Mouse (Mus musculus) MEL (cell line): ENCODE measurements around the gene Polg. TPM values are rescaled to one million over a fixed set of nuclear protein-coding genes. Genes with fewer than 3 reads are reported as not detected.

Experiments
- DNase-seq: peaks from one replicate; pipeline ENCODE4 v3.0.0; 2011; ENCODE audit warnings: low read depth, low spot score
- H3K27ac ChIP-seq: 2 replicates; pipeline ENCODE4 v1.5.1; 2012; ENCODE audit warnings: low read depth, mild to moderate bottlenecking, control low read depth, low read length, moderate library complexity; ENCODE audit not compliant: control insufficient read depth
- H3K27me3 ChIP-seq, 2 experiments: fragments of 150-350 bp in 1 of 2; sonication (generic) in 1 of 2; 2 replicates each; pipeline ENCODE4 v1.6.1; 2012; ENCODE audit warnings: low read length in 2 of 2, mild to moderate bottlenecking in 2 of 2, improper control_type of control experiment in 1 of 2, moderate library complexity in 1 of 2; ENCODE audit not compliant: insufficient read depth in 2 of 2, control insufficient read depth in 1 of 2
- H3K36me3 ChIP-seq, 2 experiments: 2 replicates each; pipeline ENCODE4 v1.6.1; 2012 to 2014; ENCODE audit warnings: low read length in 2 of 2, improper control_type of control experiment in 1 of 2, inconsistent platforms in 1 of 2, mild to moderate bottlenecking in 1 of 2; ENCODE audit not compliant: insufficient read depth in 2 of 2, control insufficient read depth in 1 of 2
- H3K4me1 ChIP-seq, 2 experiments: fragments of 150-350 bp in 1 of 2; sonication (generic) in 1 of 2; 2 replicates each; pipeline ENCODE4 v1.6.1; 2012; ENCODE audit warnings: low read length in 2 of 2, improper control_type of control experiment in 1 of 2, mild to moderate bottlenecking in 1 of 2; ENCODE audit not compliant: insufficient read depth in 2 of 2, control insufficient read depth in 1 of 2
- H3K4me3 ChIP-seq, 2 experiments: fragments of 150-350 bp in 1 of 2; sonication (generic) in 1 of 2; 2 replicates each; pipeline ENCODE4 v1.5.1; 2012; ENCODE audit warnings: low read depth in 2 of 2, low read length in 2 of 2, mild to moderate bottlenecking in 2 of 2, moderate library complexity in 2 of 2, control low read depth in 1 of 2, improper control_type of control experiment in 1 of 2; ENCODE audit not compliant: control insufficient read depth in 1 of 2, insufficient read depth in 1 of 2
- H3K79me2 ChIP-seq: 2 replicates; pipeline ENCODE4 v1.6.1; 2012; ENCODE audit warnings: mild to moderate bottlenecking, low read length, moderate library complexity; ENCODE audit not compliant: control insufficient read depth, poor library complexity, insufficient read depth
- H3K9ac ChIP-seq: 2 replicates; pipeline ENCODE4 v1.6.1; 2012; ENCODE audit warnings: low read depth, mild to moderate bottlenecking, control low read depth, low read length, moderate library complexity; ENCODE audit not compliant: control insufficient read depth, poor library complexity, severe bottlenecking
- H3K9me3 ChIP-seq: fragments of 150-350 bp; sonication (generic); replicated peaks from 2 replicates; pipeline ENCODE4 v1.6.1; 2012; ENCODE audit warnings: mild to moderate bottlenecking, low read length, improper control_type of control experiment, moderate library complexity; ENCODE audit not compliant: insufficient read depth
- BHLHE40 ChIP-seq: IDR thresholded peaks from 2 replicates; pipeline ENCODE4 v1.6.1; 2012; ENCODE audit warnings: low read depth, mild to moderate bottlenecking, inconsistent platforms, low read length, improper control_type of control experiment, borderline replicate concordance
- CTCF ChIP-seq, 3 experiments: IDR thresholded peaks in 2 of 3; conservative IDR thresholded peaks in 1 of 3; 2 replicates each; pipeline ENCODE4 v1.5.1; 2011 to 2012; ENCODE audit warnings: low read length in 3 of 3, low read depth in 2 of 3, mild to moderate bottlenecking in 2 of 3, improper control_type of control experiment in 1 of 3, inconsistent platforms in 1 of 3, mixed read lengths in 1 of 3, moderate library complexity in 1 of 3; ENCODE audit not compliant: control insufficient read depth in 1 of 3, insufficient read depth in 1 of 3, poor library complexity in 1 of 3, severe bottlenecking in 1 of 3
- ELF1 ChIP-seq: IDR thresholded peaks from 2 replicates; pipeline ENCODE4 v1.6.1; 2014; ENCODE audit warnings: low read depth, mild to moderate bottlenecking, inconsistent platforms, low read length, improper control_type of control experiment, moderate library complexity
- ETS1 ChIP-seq: IDR thresholded peaks from 2 replicates; pipeline ENCODE4 v1.6.1; 2012; ENCODE audit warnings: low read depth, mild to moderate bottlenecking, inconsistent platforms, low read length, improper control_type of control experiment, moderate library complexity
- KAT2A ChIP-seq: conservative IDR thresholded peaks from 2 replicates; pipeline ENCODE4 v1.6.1; 2012; ENCODE audit warnings: low read depth, low read length, improper control_type of control experiment, inconsistent platforms
- MAFK ChIP-seq: IDR thresholded peaks from 2 replicates; pipeline ENCODE4 v1.6.1; 2011; ENCODE audit warnings: low read depth, mild to moderate bottlenecking, low read length, improper control_type of control experiment, borderline replicate concordance
- MEF2A ChIP-seq: IDR thresholded peaks from 2 replicates; pipeline ENCODE4 v1.6.1; 2014; ENCODE audit warnings: low read depth, mild to moderate bottlenecking, inconsistent platforms, low read length, improper control_type of control experiment; ENCODE audit not compliant: poor library complexity, insufficient replicate concordance, severe bottlenecking; ENCODE audit errors: extremely low read depth
- MYC ChIP-seq: IDR thresholded peaks from 2 replicates; pipeline ENCODE4 v1.6.1; 2011; ENCODE audit warnings: low read depth, mild to moderate bottlenecking, low read length, improper control_type of control experiment, moderate library complexity
- NRF1 ChIP-seq: IDR thresholded peaks from 2 replicates; pipeline ENCODE4 v1.6.1; 2014; ENCODE audit warnings: low read depth, mild to moderate bottlenecking, inconsistent platforms, low read length, improper control_type of control experiment, moderate library complexity; ENCODE audit not compliant: poor library complexity, insufficient read depth, severe bottlenecking
- POLR2AphosphoS2 ChIP-seq: IDR thresholded peaks from 2 replicates; pipeline ENCODE4 v1.6.1; 2011; ENCODE audit warnings: low read length, improper control_type of control experiment
- POLR2AphosphoS5 ChIP-seq: IDR thresholded peaks from 2 replicates; pipeline ENCODE4 v1.6.1; 2012; ENCODE audit warnings: low read depth, borderline replicate concordance, mild to moderate bottlenecking, inconsistent platforms, low read length, moderate library complexity, mixed read lengths
- RCOR1 ChIP-seq: IDR thresholded peaks from 2 replicates; pipeline ENCODE4 v1.6.1; 2012; ENCODE audit warnings: low read depth, mild to moderate bottlenecking, inconsistent platforms, low read length, improper control_type of control experiment
- SIN3A ChIP-seq: IDR thresholded peaks from 2 replicates; pipeline ENCODE4 v1.6.1; 2012; ENCODE audit warnings: low read length, improper control_type of control experiment, inconsistent platforms
- SMC3 ChIP-seq: IDR thresholded peaks from 2 replicates; pipeline ENCODE4 v1.6.1; 2011; ENCODE audit warnings: low read depth, low read length, improper control_type of control experiment
- TAL1 ChIP-seq: IDR thresholded peaks from 2 replicates; pipeline ENCODE4 v1.6.1; 2012; ENCODE audit warnings: mild to moderate bottlenecking, inconsistent platforms, low read length, moderate library complexity, mixed read lengths
- TCF12 ChIP-seq: IDR thresholded peaks from 2 replicates; pipeline ENCODE4 v1.6.1; 2014; ENCODE audit warnings: low read depth, mild to moderate bottlenecking, inconsistent platforms, low read length, improper control_type of control experiment, moderate library complexity
- USF2 ChIP-seq, 2 experiments: IDR thresholded peaks; 2 replicates each; pipeline ENCODE4 v1.6.1; 2011 to 2012; ENCODE audit warnings: improper control_type of control experiment in 2 of 2, low read length in 2 of 2, borderline replicate concordance in 1 of 2, inconsistent platforms in 1 of 2, low read depth in 1 of 2, mild to moderate bottlenecking in 1 of 2; ENCODE audit not compliant: insufficient read depth in 1 of 2
- ZKSCAN1 ChIP-seq: IDR thresholded peaks from 2 replicates; pipeline ENCODE4 v1.6.1; 2012; ENCODE audit warnings: low read depth, mild to moderate bottlenecking, inconsistent platforms, low read length, improper control_type of control experiment, moderate library complexity
- ZMIZ1 ChIP-seq: IDR thresholded peaks from 2 replicates; pipeline ENCODE4 v1.6.1; 2012; ENCODE audit warnings: low read depth, mild to moderate bottlenecking, inconsistent platforms, low read length, improper control_type of control experiment, moderate library complexity
- ZNF384 ChIP-seq: IDR thresholded peaks from 2 replicates; pipeline ENCODE4 v1.6.1; 2012; ENCODE audit warnings: low read depth, mild to moderate bottlenecking, inconsistent platforms, low read length, improper control_type of control experiment
- polyA plus RNA-seq, 2 experiments: library from polyadenylated mRNA; stranded (reverse) in 1 of 2; unstranded in 1 of 2; fragments of >175 nt in 1 of 2; fragments of >200 nt in 1 of 2; gene quantifications; 2 replicates each; pipeline versions ENCODE4 v1.2.1 to v1.2.4; 2012; ENCODE audit warnings: low replicate concordance in 2 of 2, low read depth in 1 of 2; ENCODE audit not compliant: insufficient read length in 2 of 2, insufficient read depth in 1 of 2, missing spikeins in 1 of 2
- total RNA-seq: library from RNA; depleted of rRNA; stranded (reverse); fragments of 300-350 nt; gene quantifications from 2 replicates; pipeline ENCODE4 v1.2.3, GENCODE M21; 2012

The Polg gene
- total and polyA plus RNA-seq, 3 experiments, result 82.7 to 129 TPM; not detected in 1

- TF ChIP-seq POLR2AphosphoS5, result no peak
- TF ChIP-seq TAL1, result no peak
- TF ChIP-seq ETS1, result no peak
- TF ChIP-seq KAT2A, result no peak
- no peak for TF ChIP-seq ZMIZ1
- TF ChIP-seq MEF2A, result no peak
- no peak for TF ChIP-seq SMC3
- no peak for TF ChIP-seq ELF1
- TF ChIP-seq BHLHE40, result no peak
- no peak for TF ChIP-seq POLR2AphosphoS2
- TF ChIP-seq SIN3A, result no peak
- TF ChIP-seq MYC, result no peak
- TF ChIP-seq ZKSCAN1, result no peak
- Histone ChIP-seq H3K27ac (no peak overlapping the region), H3K4me3 (no peak overlapping the region), H3K27me3 (no peaks in the 10 kb centered on the region), H3K4me1 (no peaks in the 10 kb centered on the region), H3K36me3 (no peaks in the 10 kb centered on the region), H3K9ac (no peak overlapping the region), H3K9me3 (no peaks in the 10 kb centered on the region), H3K79me2 (no peaks in the 10 kb centered on the region)
- DNase-seq, result no peak
These were observed 36.3 kb upstream of the Polg start for GRCm38 (mm10) chr7:79502152-79503102.

GRCm38 (mm10) chr7:79501581-79502031 is 35.4 kb upstream of the Polg start:
- no peak for TF ChIP-seq CTCF (IDR thresholded peaks at IDR 0.05 in 2 of 3, conservative IDR thresholded peaks at IDR 0.05 in 1 of 3; ENCODE audit: control insufficient read depth in 1 of 3, insufficient read depth in 1 of 3, low read depth in 2 of 3, low read length in 3 of 3, poor library complexity in 1 of 3, severe bottlenecking in 1 of 3)
- TF ChIP-seq ZNF384, result no peak
- no peak for TF ChIP-seq USF2 (IDR thresholded peaks at IDR 0.05; ENCODE audit: borderline replicate concordance in 1 of 2, insufficient read depth in 1 of 2, low read depth in 1 of 2, low read length in 2 of 2)
- TF ChIP-seq KAT2A, result no peak
- TF ChIP-seq MEF2A, result no peak
- no peak for TF ChIP-seq TAL1
- no peak for TF ChIP-seq NRF1
- TF ChIP-seq MYC, result no peak
- no peak for TF ChIP-seq ZMIZ1
- no peak for TF ChIP-seq SMC3
- no peak for TF ChIP-seq TCF12
- TF ChIP-seq SIN3A, result no peak
- TF ChIP-seq MAFK, result no peak
- no peak for TF ChIP-seq RCOR1
- Histone ChIP-seq H3K36me3 (no peaks in the 10 kb centered on the region), H3K4me3 (no peak overlapping the region), H3K4me1 (no peaks in the 10 kb centered on the region), H3K27me3 (no peaks in the 10 kb centered on the region), H3K9me3 (no peaks in the 10 kb centered on the region), H3K27ac (no peak overlapping the region), H3K79me2 (no peaks in the 10 kb centered on the region), H3K9ac (no peak overlapping the region)
- DNase-seq, result no peak
